Mouse (Mus musculus) ES-E14 (cell line): ENCODE data around the gene Gm17079.

Experiments used
- CHD2 ChIP-seq: IDR thresholded peaks from 2 replicates; pipeline ENCODE4 v1.6.1; 2014; ENCODE audit warnings: mild to moderate bottlenecking, low read depth, low read length, inconsistent platforms
- HCFC1 ChIP-seq: IDR thresholded peaks from 2 replicates; pipeline ENCODE4 v1.6.1; 2012; ENCODE audit warnings: low read length, inconsistent platforms, borderline replicate concordance; ENCODE audit not compliant: insufficient read depth
- MAFK ChIP-seq: IDR thresholded peaks from 2 replicates; pipeline ENCODE4 v1.6.1; 2014; ENCODE audit warnings: mild to moderate bottlenecking, low read depth, low read length, inconsistent platforms; ENCODE audit not compliant: insufficient read depth

DNA sequence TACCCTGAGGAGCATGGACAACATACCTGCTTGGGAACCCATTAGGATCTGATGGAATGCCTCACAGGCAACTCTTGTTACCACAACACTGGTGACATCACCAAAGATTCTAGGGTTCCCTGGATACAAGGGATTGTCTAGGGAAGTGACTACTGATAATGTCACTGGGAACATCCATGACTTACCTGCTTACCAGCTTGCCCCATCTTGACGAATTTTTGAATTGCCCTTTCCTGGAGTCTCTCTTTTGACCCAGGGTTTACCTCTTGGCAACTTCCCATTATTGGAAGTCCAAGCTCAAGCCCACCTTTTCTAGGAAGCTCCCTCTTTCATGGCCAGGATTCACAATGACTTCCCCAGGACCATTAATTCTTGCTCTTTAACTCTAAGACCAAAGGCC is 21.8 kb upstream of the Gm17079 start, which contains the start of gene Gm5800:
- TF ChIP-seq MAFK (no peak), HCFC1 (no peak), CHD2 (no peak)
